Mouse (Mus musculus) cerebellum, adult (tissue): Measurements from ENCODE around the gene Zfp184.
A peak's percentile ranks its signal among the peaks of the same experiment; 100 is the strongest.
"Not testable (repeated sequence)": the region's sequence is repeated elsewhere in the genome, so short reads cannot be mapped to it uniquely, and the experiment has no call there.

Source experiments
- ATAC-seq: cut with Nextera tagmentation; 2 replicates; pipeline ENCODE4 v1.9.2; 2017; ENCODE audit warnings: mild to moderate bottlenecking, moderate library complexity, mixed read lengths; ENCODE audit not compliant: insufficient number of reproducible peaks, low FRiP score, low TSS enrichment

Gene Zfp184

GRCm38 (mm10) chr13:21944926-21945740 lies at the start of gene Zfp184:
Gene Zfp184, plus strand, starts transcription at chr13:21945094.
- ATAC-seq: peak; percentile 91

- no peak for ATAC-seq
Observed at GRCm38 (mm10) chr13:21896549-21897244, 48.2 kb upstream of the Zfp184 start.

GRCm38 (mm10) chr13:21897245-21897634 lies 47.7 kb upstream of the Zfp184 start:
- ATAC-seq: no peak

- ATAC-seq: not testable (repeated sequence)
Observed at GRCm38 (mm10) chr13:21900870-21901565, 43.9 kb upstream of the Zfp184 start.

- ATAC-seq: no peak
Observed at GRCm38 (mm10) chr13:21903500-21903899, 41.4 kb upstream of the Zfp184 start.

GRCm38 (mm10) chr13:21904090-21904489 lies 40.8 kb upstream of the Zfp184 start:
- ATAC-seq: not testable (repeated sequence)

- no peak for ATAC-seq
Observed at GRCm38 (mm10) chr13:21906301-21906700, 38.6 kb upstream of the Zfp184 start.

GRCm38 (mm10) chr13:21906946-21907806 lies 37.7 kb upstream of the Zfp184 start:
- ATAC-seq: no peak

- ATAC-seq: not testable (repeated sequence)
Observed at GRCm38 (mm10) chr13:21907807-21908155, 37.1 kb upstream of the Zfp184 start.

- ATAC-seq: no peak
Observed at GRCm38 (mm10) chr13:21910735-21911134, 34.2 kb upstream of the Zfp184 start.

- ATAC-seq: no peak
Observed at GRCm38 (mm10) chr13:21911147-21911546, 33.7 kb upstream of the Zfp184 start.

- ATAC-seq: no peak
Observed at GRCm38 (mm10) chr13:21913854-21914253, 31.0 kb upstream of the Zfp184 start.

GRCm38 (mm10) chr13:21914599-21914998 lies 30.3 kb upstream of the Zfp184 start:
- ATAC-seq: no peak

- no peak for ATAC-seq
Observed at GRCm38 (mm10) chr13:21915487-21915886, 29.4 kb upstream of the Zfp184 start.

- no peak for ATAC-seq
Observed at GRCm38 (mm10) chr13:21916056-21916455, 28.8 kb upstream of the Zfp184 start.

GRCm38 (mm10) chr13:21917040-21917439 lies 27.9 kb upstream of the Zfp184 start:
- no peak for ATAC-seq

- ATAC-seq: no peak
Observed at GRCm38 (mm10) chr13:21917480-21917879, 27.4 kb upstream of the Zfp184 start.

- no peak for ATAC-seq
Observed at GRCm38 (mm10) chr13:21917992-21918391, 26.9 kb upstream of the Zfp184 start.

GRCm38 (mm10) chr13:21918570-21919419 lies 26.1 kb upstream of the Zfp184 start:
- no peak for ATAC-seq
